Mouse (Mus musculus) C2C12 (cell line): ENCODE measurements around the gene Wdtc1. TPM values are rescaled to one million over a fixed set of nuclear protein-coding genes. Genes with fewer than 3 reads are reported as not detected.
A peak's percentile ranks its signal among the peaks of the same experiment; 100 is the strongest.

Experiments used
- H3K27me3 ChIP-seq: one replicate; pipeline ENCODE4 v1.6.1; 2011; ENCODE audit not compliant: control insufficient read depth, insufficient read depth, insufficient read length
- H3K36me3 ChIP-seq: one replicate; pipeline ENCODE4 v1.6.1; 2011; ENCODE audit not compliant: control insufficient read depth, insufficient read depth
- H3K4me3 ChIP-seq: one replicate; pipeline ENCODE4 v1.5.1; 2011; ENCODE audit warnings: mild to moderate bottlenecking, control low read depth; ENCODE audit not compliant: poor library complexity, insufficient read depth, severe bottlenecking
- H3K79me2 ChIP-seq: one replicate; pipeline ENCODE4 v1.6.1; 2011; ENCODE audit not compliant: control insufficient read depth, insufficient read depth
- H3K79me3 ChIP-seq: one replicate; pipeline ENCODE4 v1.6.1; 2011; ENCODE audit warnings: low read depth, control low read depth
- H3ac ChIP-seq: one replicate; pipeline ENCODE3; 2011; ENCODE audit warnings: low read depth; ENCODE audit not compliant: control insufficient read depth, insufficient read length
- CEBPB ChIP-seq: IDR thresholded peaks from one replicate; pipeline ENCODE4 v1.6.1; 2011; ENCODE audit warnings: low read depth, mild to moderate bottlenecking, control low read depth, moderate library complexity
- CTCF ChIP-seq: IDR thresholded peaks from one replicate; pipeline ENCODE4 v1.5.1; 2011; ENCODE audit not compliant: control insufficient read depth, insufficient read depth, insufficient read length
- FOSL1 ChIP-seq: IDR thresholded peaks from one replicate; pipeline ENCODE4 v1.8.0; 2011; ENCODE audit warnings: mild to moderate bottlenecking, low read length; ENCODE audit not compliant: poor library complexity, insufficient read depth, severe bottlenecking
- MAX ChIP-seq: IDR thresholded peaks from one replicate; pipeline ENCODE4 v1.6.1; 2011; ENCODE audit warnings: mild to moderate bottlenecking, control low read depth
- MYOD1 ChIP-seq: IDR thresholded peaks from one replicate; pipeline ENCODE4 v1.6.1; 2011; ENCODE audit warnings: low read depth; ENCODE audit not compliant: control insufficient read depth, insufficient read length
- MYOG ChIP-seq: IDR thresholded peaks from one replicate; pipeline ENCODE4 v1.6.1; 2011; ENCODE audit not compliant: control insufficient read depth, insufficient read length; ENCODE audit errors: extremely low read depth
- USF1 ChIP-seq: IDR thresholded peaks from one replicate; pipeline ENCODE4 v1.6.1; 2011; ENCODE audit warnings: low read depth, mild to moderate bottlenecking, control low read depth, moderate library complexity
- microRNA-seq: library from miRNA; unstranded; fragments of <30 nt; microRNA quantifications from one replicate; pipeline ENCODE4, GENCODE M21; 2019; ENCODE audit warnings: borderline microRNAs expressed
- polyA plus RNA-seq: library from polyadenylated mRNA; unstranded; fragments of >200 nt; fragmentation: generic; extraction: Trizol; gene quantifications from one replicate; pipeline ENCODE4 v1.2.1, GENCODE M21; 2012; ENCODE audit warnings: missing spikeins

Gene Wdtc1
- polyA plus RNA-seq, 1 experiment, result 19.6 TPM

DNA sequence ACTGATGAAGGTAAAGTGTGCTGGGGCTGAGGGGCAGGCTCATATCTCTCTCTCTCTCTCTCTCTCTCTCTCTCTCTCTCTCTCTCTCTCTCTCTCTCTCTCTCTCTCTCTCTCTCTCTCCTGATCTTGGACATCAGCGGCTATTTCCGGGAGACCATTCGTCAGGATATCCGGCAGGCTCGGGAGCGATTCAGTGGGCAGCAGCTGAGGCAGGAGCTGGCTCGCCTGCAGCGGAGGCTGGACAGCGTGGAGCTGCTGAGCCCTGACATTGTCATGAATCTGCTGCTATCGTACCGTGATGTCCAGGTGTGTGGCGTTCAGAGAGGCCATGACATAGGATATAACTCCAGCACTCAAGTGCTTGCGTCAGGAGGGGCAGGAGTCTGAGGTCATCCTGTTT lies 109.7 kb downstream of the Wdtc1 start:
- no peaks in the 10 kb centered on the region for H3K79me3 ChIP-seq
- H3ac ChIP-seq, result no peak overlapping the region
- no peaks in the 10 kb centered on the region for H3K36me3 ChIP-seq
- TF ChIP-seq FOSL1, result no peak
- no peak for TF ChIP-seq CTCF
- no peak for TF ChIP-seq MAX
- no peak for TF ChIP-seq CEBPB
- no peak for TF ChIP-seq USF1
- TF ChIP-seq MYOD1, result no peak
- no peak for TF ChIP-seq MYOG
- H3K79me2 ChIP-seq, result no peaks in the 10 kb centered on the region
- H3K27me3 ChIP-seq, result no peaks in the 10 kb centered on the region
- no peak overlapping the region for H3K4me3 ChIP-seq

DNA sequence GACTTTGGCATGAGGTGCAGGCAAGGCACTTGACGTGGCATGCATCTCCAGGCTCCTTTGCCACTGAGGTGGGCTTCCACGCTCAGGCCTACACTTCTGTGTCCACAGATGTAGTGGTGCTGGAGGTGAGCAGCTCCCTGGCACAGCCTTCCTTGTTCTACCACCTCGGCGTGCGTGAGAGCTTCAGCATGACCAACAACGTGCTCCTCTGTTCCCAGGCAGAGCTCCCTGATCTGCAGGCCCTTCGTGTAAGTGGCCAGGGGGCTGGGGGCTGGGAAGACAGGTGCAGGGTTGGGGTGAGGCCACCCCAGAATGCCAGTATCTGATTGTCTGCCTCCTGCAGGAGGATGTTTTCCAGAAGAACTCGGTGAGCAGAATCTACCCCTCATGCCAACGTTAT lies 110.6 kb downstream of the Wdtc1 start:
- Histone ChIP-seq H3K36me3 (no peaks in the 10 kb centered on the region), H3ac (no peak overlapping the region), H3K4me3 (no peak overlapping the region), H3K79me3 (no peaks in the 10 kb centered on the region), H3K79me2 (no peaks in the 10 kb centered on the region), H3K27me3 (no peaks in the 10 kb centered on the region)
- TF ChIP-seq CEBPB (no peak), MAX (no peak), MYOD1 (no peak), CTCF (no peak), MYOG (no peak), FOSL1 (no peak), USF1 (no peak)

Small RNAs within 50 kb of the gene (microRNA-seq; reads per million reads assigned to microRNA genes)
- 1.5 reads per million, percentile 33 among the genes with 10 or more reads in this experiment for gene Mir5122

Other genes with a start within 250 kb of the Wdtc1 start
- gene Wasf2, start 223.0 kb downstream of the Wdtc1 start, polyA plus RNA-seq, result 52.1 TPM
- 0.23 TPM for gene Cd164l2, start 141.3 kb downstream of the Wdtc1 start, polyA plus RNA-seq
- 0.53 TPM for gene Gpr3, start 140.9 kb downstream of the Wdtc1 start, polyA plus RNA-seq
- 7.3 TPM for gene Map3k6, start 112.7 kb downstream of the Wdtc1 start, polyA plus RNA-seq
- 0.89 TPM for gene Sytl1, start 90.4 kb downstream of the Wdtc1 start, polyA plus RNA-seq
- 65.3 TPM for gene Tmem222, start 75.7 kb downstream of the Wdtc1 start, polyA plus RNA-seq
- 19.4 TPM for gene Slc9a1, start 16.2 kb upstream of the Wdtc1 start, polyA plus RNA-seq
- gene Tent5b, start 126.7 kb upstream of the Wdtc1 start, polyA plus RNA-seq, result 4.4 TPM
- 2.3 TPM for gene Trnp1, start 145.1 kb upstream of the Wdtc1 start, polyA plus RNA-seq
- 0.06 TPM for gene Kdf1, start 165.5 kb upstream of the Wdtc1 start, polyA plus RNA-seq
- gene Nudc, start 192.5 kb upstream of the Wdtc1 start, polyA plus RNA-seq, result 267 TPM
- gene Nr0b2, start 199.9 kb upstream of the Wdtc1 start, polyA plus RNA-seq, result not detected
- gene Gpatch3, start 221.3 kb upstream of the Wdtc1 start, polyA plus RNA-seq, result 6.9 TPM
- gene Gpn2, start 230.9 kb upstream of the Wdtc1 start, polyA plus RNA-seq, result 44.1 TPM
- gene Sfn, start 248.7 kb upstream of the Wdtc1 start, polyA plus RNA-seq, result 0.54 TPM